Mouse (Mus musculus) layer of hippocampus, postnatal 25 days (tissue): ENCODE measurements around the gene Cntnap2. TPM values are rescaled to one million over a fixed set of nuclear protein-coding genes. Genes with fewer than 3 reads are reported as not detected.
A peak's percentile ranks its signal among the peaks of the same experiment; 100 is the strongest.

Experiments
- DNase-seq, 2 experiments: peaks; one replicate each; pipeline ENCODE4 v3.0.0; 2022; ENCODE audit warnings: mixed read lengths in 2 of 2, low spot score in 1 of 2; ENCODE audit errors: extremely low spot score in 1 of 2
- total RNA-seq, 2 experiments: library from RNA; stranded (reverse); gene quantifications; 2 replicates each; pipeline ENCODE4 v1.2.3; 2021

Cntnap2 gene
- total RNA-seq, 2 experiments from 2014 or later = 125 to 139 TPM

GRCm38 (mm10) chr6:46918701-46919274, 1859.6 kb downstream of the Cntnap2 start:
- no peak for DNase-seq

- DNase-seq = no peak
Measured at GRCm38 (mm10) chr6:46919973-46920372, 1860.8 kb downstream of the Cntnap2 start.

- DNase-seq = no peak
Measured at GRCm38 (mm10) chr6:46924709-46925108, 1865.6 kb downstream of the Cntnap2 start.

GRCm38 (mm10) chr6:46945703-46946102, 1886.5 kb downstream of the Cntnap2 start:
- no peak for DNase-seq

GRCm38 (mm10) chr6:46961022-46961686, 1902.0 kb downstream of the Cntnap2 start:
- peak; percentile 67 to 87 for DNase-seq

GRCm38 (mm10) chr6:46963261-46963660, 1904.1 kb downstream of the Cntnap2 start:
- no peak for DNase-seq

- no peak for DNase-seq
Measured at GRCm38 (mm10) chr6:46963693-46964092, 1904.5 kb downstream of the Cntnap2 start.

- DNase-seq = no peak
Measured at GRCm38 (mm10) chr6:46972640-46973039, 1913.5 kb downstream of the Cntnap2 start.

GRCm38 (mm10) chr6:46996010-46996602, 1936.9 kb downstream of the Cntnap2 start:
- DNase-seq = no peak

GRCm38 (mm10) chr6:47004430-47004829, 1945.3 kb downstream of the Cntnap2 start:
- no peak for DNase-seq

- no peak for DNase-seq
Measured at GRCm38 (mm10) chr6:47012933-47013332, 1953.8 kb downstream of the Cntnap2 start.

- peak; percentile 69 to 89 for DNase-seq
Measured at GRCm38 (mm10) chr6:47013535-47013934, 1954.4 kb downstream of the Cntnap2 start.

- no peak for DNase-seq
Measured at GRCm38 (mm10) chr6:47014886-47015586, 1955.9 kb downstream of the Cntnap2 start.

- DNase-seq = no peak
Measured at GRCm38 (mm10) chr6:47026064-47026686, 1967.0 kb downstream of the Cntnap2 start.

- DNase-seq = no peak
Measured at GRCm38 (mm10) chr6:47031362-47031761, 1972.2 kb downstream of the Cntnap2 start.

GRCm38 (mm10) chr6:47042602-47043001, 1983.4 kb downstream of the Cntnap2 start:
- no peak for DNase-seq

- DNase-seq = no peak
Measured at GRCm38 (mm10) chr6:47043586-47043985, 1984.4 kb downstream of the Cntnap2 start.

- no peak for DNase-seq
Measured at GRCm38 (mm10) chr6:47044385-47045200, 1985.4 kb downstream of the Cntnap2 start.

GRCm38 (mm10) chr6:47049051-47049450, 1989.9 kb downstream of the Cntnap2 start:
- DNase-seq = no peak
